Mouse (Mus musculus): ENCODE measurements around the gene Trim11. TPM values are rescaled to one million over a fixed set of nuclear protein-coding genes. Genes with fewer than 3 reads are reported as not detected.

Gene Trim11
- polyA plus RNA-seq (2014; fragmentation: Illumina TruSeq; extraction: RNeasy Lipid Tissue Mini Kit (QIAGEN cat#74804); ENCODE audit: low read depth, low replicate concordance), result 1.3 TPM

GRCm38 (mm10) chr11:58978027-58978705 is at the start of gene Trim11:
Gene Trim11 (plus strand): TSS chr11:58978093.

DNA sequence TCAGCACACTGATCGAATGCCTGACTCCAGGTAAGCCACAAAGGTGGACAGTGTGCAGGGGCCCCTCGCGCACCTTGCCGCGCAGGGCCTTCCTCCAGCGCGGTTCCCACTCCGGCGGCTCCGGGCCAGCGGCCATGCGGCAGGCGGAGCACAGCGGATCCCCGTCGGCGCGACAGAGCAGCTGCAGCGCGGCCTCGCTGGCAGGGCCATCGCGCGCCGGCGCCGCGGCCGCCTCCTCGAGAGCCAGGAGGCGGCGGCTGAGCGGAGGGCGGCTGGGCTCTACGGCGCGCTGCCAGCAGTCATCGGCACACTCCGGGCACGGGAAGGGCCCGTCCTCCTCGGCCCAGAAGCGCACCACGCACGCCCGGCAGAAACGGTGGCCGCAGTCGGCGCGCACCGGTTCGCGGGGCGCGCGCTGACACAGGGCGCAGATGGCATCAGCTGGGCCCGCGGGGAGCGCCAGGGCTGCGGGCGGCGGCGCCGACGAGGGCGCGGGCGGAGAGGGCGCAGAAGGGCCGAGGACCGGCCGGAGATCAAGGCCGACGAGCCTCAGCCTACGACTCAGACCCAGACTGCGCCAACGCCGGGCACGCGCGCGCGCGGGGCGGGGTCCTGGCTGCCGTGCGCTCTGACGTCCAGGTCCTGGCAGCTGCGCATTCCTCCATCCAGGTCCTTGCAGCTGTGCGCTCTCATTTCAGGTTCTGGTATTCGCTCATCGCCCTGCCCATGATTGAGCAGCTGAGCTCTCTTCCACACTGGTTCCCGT is 39.4 kb upstream of the Trim11 start, which contains the start of gene Rnf187:
Rnf187 (minus strand) TSS at position 595 of the 766 bp plus-strand sequence.

GRCm38 (mm10) chr11:58948542-58949479 is 29.1 kb upstream of the Trim11 start, which contains the start of gene Hist3h2ba:
Gene Hist3h2ba (plus strand): TSS chr11:58948920.

GRCm38 (mm10) chr11:58954420-58955142 is 23.3 kb upstream of the Trim11 start, which contains the start of the genes Hist3h2a and Trim17:
Gene Hist3h2a (plus strand): TSS chr11:58954685.
Gene Trim17 (plus strand): TSS chr11:58954685.

Other genes with a start within 250 kb of the Trim11 start
- gene Olfr317, start 238.9 kb upstream of the Trim11 start, polyA plus RNA-seq (2014; fragmentation: Illumina TruSeq; extraction: RNeasy Lipid Tissue Mini Kit (QIAGEN cat#74804); ENCODE audit: low read depth, low replicate concordance), result not detected
- not detected for gene Olfr316, start 225.4 kb upstream of the Trim11 start, polyA plus RNA-seq (2014; fragmentation: Illumina TruSeq; extraction: RNeasy Lipid Tissue Mini Kit (QIAGEN cat#74804); ENCODE audit: low read depth, low replicate concordance)
- gene Olfr315, start 204.9 kb upstream of the Trim11 start, polyA plus RNA-seq (2014; fragmentation: Illumina TruSeq; extraction: RNeasy Lipid Tissue Mini Kit (QIAGEN cat#74804); ENCODE audit: low read depth, low replicate concordance), result not detected
- gene Olfr314, start 195.1 kb upstream of the Trim11 start, polyA plus RNA-seq (2014; fragmentation: Illumina TruSeq; extraction: RNeasy Lipid Tissue Mini Kit (QIAGEN cat#74804); ENCODE audit: low read depth, low replicate concordance), result not detected
- gene Fam183b, start 176.1 kb upstream of the Trim11 start, polyA plus RNA-seq (2014; fragmentation: Illumina TruSeq; extraction: RNeasy Lipid Tissue Mini Kit (QIAGEN cat#74804); ENCODE audit: low read depth, low replicate concordance), result 4.1 TPM
- not detected for gene Olfr313, start 163.1 kb upstream of the Trim11 start, polyA plus RNA-seq (2014; fragmentation: Illumina TruSeq; extraction: RNeasy Lipid Tissue Mini Kit (QIAGEN cat#74804); ENCODE audit: low read depth, low replicate concordance)
- not detected for gene Olfr312, start 148.9 kb upstream of the Trim11 start, polyA plus RNA-seq (2014; fragmentation: Illumina TruSeq; extraction: RNeasy Lipid Tissue Mini Kit (QIAGEN cat#74804); ENCODE audit: low read depth, low replicate concordance)
- not detected for gene Olfr311, start 138.8 kb upstream of the Trim11 start, polyA plus RNA-seq (2014; fragmentation: Illumina TruSeq; extraction: RNeasy Lipid Tissue Mini Kit (QIAGEN cat#74804); ENCODE audit: low read depth, low replicate concordance)
- 5.5 TPM for gene Gm12258, start 130.9 kb upstream of the Trim11 start, polyA plus RNA-seq (2014; fragmentation: Illumina TruSeq; extraction: RNeasy Lipid Tissue Mini Kit (QIAGEN cat#74804); ENCODE audit: low read depth, low replicate concordance)
- 6.7 TPM for gene 2810021J22Rik, start 110.9 kb upstream of the Trim11 start, polyA plus RNA-seq (2014; fragmentation: Illumina TruSeq; extraction: RNeasy Lipid Tissue Mini Kit (QIAGEN cat#74804); ENCODE audit: low read depth, low replicate concordance)
- 5.9 TPM for gene Zfp39, start 73.9 kb upstream of the Trim11 start, polyA plus RNA-seq (2014; fragmentation: Illumina TruSeq; extraction: RNeasy Lipid Tissue Mini Kit (QIAGEN cat#74804); ENCODE audit: low read depth, low replicate concordance)
- not detected for gene Btnl10, start 60.2 kb upstream of the Trim11 start, polyA plus RNA-seq (2014; fragmentation: Illumina TruSeq; extraction: RNeasy Lipid Tissue Mini Kit (QIAGEN cat#74804); ENCODE audit: low read depth, low replicate concordance)
- 13.2 TPM for gene Rnf187, start 39.2 kb upstream of the Trim11 start, polyA plus RNA-seq (2014; fragmentation: Illumina TruSeq; extraction: RNeasy Lipid Tissue Mini Kit (QIAGEN cat#74804); ENCODE audit: low read depth, low replicate concordance)
- not detected for gene Hist3h2ba, start 29.2 kb upstream of the Trim11 start, polyA plus RNA-seq (2014; fragmentation: Illumina TruSeq; extraction: RNeasy Lipid Tissue Mini Kit (QIAGEN cat#74804); ENCODE audit: low read depth, low replicate concordance)
- 13.1 TPM for gene Hist3h2a, start 23.4 kb upstream of the Trim11 start, polyA plus RNA-seq (2014; fragmentation: Illumina TruSeq; extraction: RNeasy Lipid Tissue Mini Kit (QIAGEN cat#74804); ENCODE audit: low read depth, low replicate concordance)
- gene Trim17, start 23.4 kb upstream of the Trim11 start, polyA plus RNA-seq (2014; fragmentation: Illumina TruSeq; extraction: RNeasy Lipid Tissue Mini Kit (QIAGEN cat#74804); ENCODE audit: low read depth, low replicate concordance), result not detected
- not detected for gene Obscn, start 158.3 kb downstream of the Trim11 start, polyA plus RNA-seq (2014; fragmentation: Illumina TruSeq; extraction: RNeasy Lipid Tissue Mini Kit (QIAGEN cat#74804); ENCODE audit: low read depth, low replicate concordance)
- gene Iba57, start 185.6 kb downstream of the Trim11 start, polyA plus RNA-seq (2014; fragmentation: Illumina TruSeq; extraction: RNeasy Lipid Tissue Mini Kit (QIAGEN cat#74804); ENCODE audit: low read depth, low replicate concordance), result 1.2 TPM
- not detected for gene Gjc2, start 205.1 kb downstream of the Trim11 start, polyA plus RNA-seq (2014; fragmentation: Illumina TruSeq; extraction: RNeasy Lipid Tissue Mini Kit (QIAGEN cat#74804); ENCODE audit: low read depth, low replicate concordance)
- gene Guk1, start 214.1 kb downstream of the Trim11 start, polyA plus RNA-seq (2014; fragmentation: Illumina TruSeq; extraction: RNeasy Lipid Tissue Mini Kit (QIAGEN cat#74804); ENCODE audit: low read depth, low replicate concordance), result 5.7 TPM
- 14.6 TPM for gene Mrpl55, start 224.4 kb downstream of the Trim11 start, polyA plus RNA-seq (2014; fragmentation: Illumina TruSeq; extraction: RNeasy Lipid Tissue Mini Kit (QIAGEN cat#74804); ENCODE audit: low read depth, low replicate concordance)
- gene 2310033P09Rik, start 230.2 kb downstream of the Trim11 start, polyA plus RNA-seq (2014; fragmentation: Illumina TruSeq; extraction: RNeasy Lipid Tissue Mini Kit (QIAGEN cat#74804); ENCODE audit: low read depth, low replicate concordance), result 5.2 TPM

Measured in adrenal gland, adult 10 weeks (tissue).